Mouse (Mus musculus): ENCODE data around the gene Rhot2. TPM values are rescaled to one million over a fixed set of nuclear protein-coding genes. Genes with fewer than 3 reads are reported as not detected.

Gene Rhot2
- total and polyA plus RNA-seq, 3 experiments: 16.2 to 33.8 (median 17.3) TPM

DNA sequence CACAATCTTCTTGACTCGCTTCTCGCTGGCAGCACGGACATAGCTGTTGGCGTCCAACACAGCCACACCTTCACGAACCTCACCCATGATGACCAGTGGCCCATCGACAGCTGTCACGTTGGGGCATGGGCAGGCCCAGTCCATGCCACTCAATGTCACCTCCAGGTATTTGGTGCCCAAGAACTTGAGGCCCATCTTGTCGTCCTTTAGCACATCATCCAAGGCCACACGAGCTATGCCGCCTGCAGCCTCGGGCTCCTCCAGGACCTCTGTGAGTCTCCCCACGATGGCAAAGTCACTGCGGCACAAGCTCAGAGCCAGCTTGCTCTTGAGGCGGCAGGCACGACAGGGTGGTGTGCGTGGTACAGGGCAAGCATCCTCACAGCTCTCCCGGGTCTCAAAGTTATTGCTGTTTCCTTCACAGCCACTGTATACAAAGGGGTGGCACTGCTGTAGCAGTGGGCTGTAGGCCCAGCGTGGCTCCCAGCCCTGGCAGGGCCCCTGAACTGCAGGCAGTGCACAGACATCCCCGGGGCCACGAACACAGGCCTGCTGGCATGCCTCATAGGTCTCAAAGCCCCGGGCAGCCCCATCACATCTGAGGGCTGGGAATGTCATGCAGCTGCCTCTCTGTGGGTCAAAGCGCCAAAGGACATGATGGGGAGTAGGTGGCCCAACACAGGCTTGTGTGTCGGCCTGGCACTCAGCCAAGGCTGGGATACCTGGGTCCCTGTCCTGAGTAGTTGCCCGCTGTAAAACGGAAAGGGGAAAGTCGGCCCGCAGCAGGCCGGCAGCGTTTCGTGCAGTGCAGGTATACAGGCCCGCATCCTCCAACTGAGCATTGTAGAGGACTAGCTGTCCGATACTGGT lies 33.3 kb upstream of the Rhot2 start:
- H3K9me3 ChIP-seq (replicated peaks; ENCODE audit: low read length): no peaks in the 10 kb centered on the region
- dilution Hi-C loops (cut with MboI; ENCODE audit: extremely low pct_ligation_motif_present, extremely low pct_unique_long_range_greater_than_20kb, low sequenced_read_pairs) (no loop called here), in situ Hi-C loops (cut with MboI; ENCODE audit: low pct_ligation_motif_present, low pct_unique_long_range_greater_than_20kb, low sequenced_read_pairs) (no loop called here)
- no peak overlapping the region for H3K9ac ChIP-seq (ENCODE audit: insufficient read depth, low read depth)
- TF ChIP-seq ZNF384 (IDR thresholded peaks at IDR 0.05; ENCODE audit: low read depth, low read length): no peak
- DNase-seq (ENCODE audit: extremely low read depth): no peak
- H3K4me2 ChIP-seq (ENCODE audit: insufficient read depth, low read depth, poor library complexity, severe bottlenecking): no peak overlapping the region
- H3K27me3 ChIP-seq (replicated peaks): peaks cover 3% of the 10 kb centered on the region
- peaks cover 40 to 64% of the 10 kb centered on the region in 2 experiments for H3K36me3 ChIP-seq (replicated peaks in 1 of 2; ENCODE audit: control insufficient read depth in 1 of 2, insufficient read depth in 1 of 2, low read length in 1 of 2)
- H3K4me3 ChIP-seq (replicated peaks in 1 of 3; ENCODE audit: low read depth in 2 of 3, low read length in 2 of 3, poor library complexity in 1 of 3): no peak overlapping the region
- peaks cover 6 to 18% of the 10 kb centered on the region in 2 experiments for H3K4me1 ChIP-seq (ENCODE audit: control insufficient read depth in 1 of 2, insufficient read depth in 2 of 2)
- H3K79me2 ChIP-seq (replicated peaks; ENCODE audit: control insufficient read depth, extremely low read depth, insufficient read depth, poor library complexity, severe bottlenecking): no peaks in the 10 kb centered on the region
- H3K27ac ChIP-seq (ENCODE audit: insufficient read depth, low read depth): no peak overlapping the region

DNA sequence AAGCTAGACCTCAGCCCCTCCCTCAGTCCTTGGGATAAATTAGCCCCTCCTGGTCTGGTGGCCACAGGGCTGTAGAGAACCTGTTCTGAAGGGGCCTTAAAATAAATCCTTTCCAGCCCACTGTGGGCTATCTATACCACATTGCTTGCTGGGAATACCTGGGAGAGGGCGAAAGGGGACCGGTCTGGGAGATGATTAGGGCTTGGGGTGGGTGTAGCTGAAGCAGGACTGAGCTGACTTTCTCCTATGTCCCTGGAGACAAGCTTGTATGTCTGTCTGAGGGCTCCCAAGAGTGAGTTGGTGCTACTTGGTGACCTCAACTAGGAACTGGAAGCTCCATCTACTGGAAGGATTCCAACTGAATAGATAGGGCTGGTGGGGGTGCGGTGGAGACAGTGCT lies 32.4 kb upstream of the Rhot2 start:
- peaks cover 31 to 54% of the 10 kb centered on the region in 2 experiments for H3K36me3 ChIP-seq (replicated peaks in 1 of 2; ENCODE audit: control insufficient read depth in 1 of 2, insufficient read depth in 1 of 2, low read length in 1 of 2)
- peaks cover 12% of the 10 kb centered on the region for H3K27me3 ChIP-seq (replicated peaks)
- H3K4me2 ChIP-seq (ENCODE audit: insufficient read depth, low read depth, poor library complexity, severe bottlenecking): no peak overlapping the region; the same call in 1 of the 2 replicates
- in situ Hi-C loops (cut with MboI; ENCODE audit: low pct_ligation_motif_present, low pct_unique_long_range_greater_than_20kb, low sequenced_read_pairs): no loop called here
- no peak overlapping the region for H3K9ac ChIP-seq (ENCODE audit: insufficient read depth, low read depth)
- H3K9me3 ChIP-seq (replicated peaks; ENCODE audit: low read length): no peaks in the 10 kb centered on the region
- H3K4me1 ChIP-seq (ENCODE audit: control insufficient read depth in 1 of 2, insufficient read depth in 2 of 2): peaks cover 6 to 18% of the 10 kb centered on the region in 2 experiments
- DNase-seq (ENCODE audit: extremely low read depth): no peak
- dilution Hi-C loops (cut with MboI; ENCODE audit: extremely low pct_ligation_motif_present, extremely low pct_unique_long_range_greater_than_20kb, low sequenced_read_pairs): no loop called here
- H3K4me3 ChIP-seq (replicated peaks in 1 of 3; ENCODE audit: low read depth in 2 of 3, low read length in 2 of 3, poor library complexity in 1 of 3): no peak overlapping the region
- H3K27ac ChIP-seq (ENCODE audit: insufficient read depth, low read depth): no peak overlapping the region
- no peak for TF ChIP-seq MEF2A (IDR thresholded peaks at IDR 0.05; ENCODE audit: borderline replicate concordance, low read depth, low read length)
- TF ChIP-seq SIN3A (IDR thresholded peaks at IDR 0.05; ENCODE audit: low read length): no peak
- no peak for TF ChIP-seq ELF1 (IDR thresholded peaks at IDR 0.05; ENCODE audit: low read depth, low read length)
- no peak for TF ChIP-seq CTCF (conservative IDR thresholded peaks at IDR 0.05 in 1 of 2, IDR thresholded peaks at IDR 0.05 in 1 of 2; ENCODE audit: low read depth in 2 of 2, low read length in 2 of 2)
- no peak for TF ChIP-seq MAZ (IDR thresholded peaks at IDR 0.05; ENCODE audit: low read depth, low read length)
- H3K79me2 ChIP-seq (replicated peaks; ENCODE audit: control insufficient read depth, extremely low read depth, insufficient read depth, poor library complexity, severe bottlenecking): no peaks in the 10 kb centered on the region

DNA sequence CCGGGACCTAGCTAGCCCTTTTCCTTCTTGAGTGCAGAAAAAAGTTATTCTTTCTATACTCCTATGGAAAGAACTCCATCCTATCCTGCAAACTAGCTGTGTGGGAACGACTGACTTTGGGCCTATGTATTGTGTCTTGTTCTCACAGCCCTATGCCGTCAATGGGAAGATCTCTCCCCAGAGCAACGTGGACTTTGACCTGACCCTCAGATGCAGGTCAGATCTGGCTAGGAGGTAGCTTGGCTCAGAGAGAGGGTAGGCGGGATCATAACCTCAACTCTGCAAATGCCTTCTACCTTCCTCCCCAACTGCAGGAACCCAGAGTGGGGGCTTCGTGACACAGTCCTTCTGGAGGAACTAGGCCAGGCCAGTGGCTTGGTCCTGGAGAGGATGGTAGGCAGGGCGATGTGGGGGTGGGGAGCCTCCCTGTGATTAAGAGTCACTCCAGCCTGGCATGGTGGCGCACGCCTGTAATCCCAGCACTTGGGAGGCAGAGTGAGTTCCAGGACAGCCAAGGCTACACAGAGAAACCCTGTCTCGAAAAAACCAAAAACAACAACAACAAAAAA lies 31.8 kb upstream of the Rhot2 start:
- DNase-seq (ENCODE audit: extremely low read depth): no peak
- in situ Hi-C loops (cut with MboI; ENCODE audit: low pct_ligation_motif_present, low pct_unique_long_range_greater_than_20kb, low sequenced_read_pairs): no loop called here

More for the DNA sequence above, 31.8 kb upstream of the Rhot2 start:
- no peaks in the 10 kb centered on the region for H3K79me2 ChIP-seq (replicated peaks; ENCODE audit: control insufficient read depth, extremely low read depth, insufficient read depth, poor library complexity, severe bottlenecking)
- H3K9me3 ChIP-seq (replicated peaks; ENCODE audit: low read length): no peaks in the 10 kb centered on the region
- TF ChIP-seq POLR2AphosphoS2 (IDR thresholded peaks at IDR 0.05; ENCODE audit: low read depth, low read length) (no peak), ELF1 (IDR thresholded peaks at IDR 0.05; ENCODE audit: low read depth, low read length) (no peak), ETS1 (conservative IDR thresholded peaks at IDR 0.05; ENCODE audit: low read depth, low read length) (no peak), GABPA (IDR thresholded peaks at IDR 0.05; ENCODE audit: insufficient replicate concordance, low read depth, low read length) (no peak)
- H3K4me3 ChIP-seq (replicated peaks in 1 of 3; ENCODE audit: low read depth in 2 of 3, low read length in 2 of 3, poor library complexity in 1 of 3): peak overlapping the region; percentile 22 to 93 (median 63)
- peaks cover 25 to 48% of the 10 kb centered on the region in 2 experiments for H3K36me3 ChIP-seq (replicated peaks in 1 of 2; ENCODE audit: control insufficient read depth in 1 of 2, insufficient read depth in 1 of 2, low read length in 1 of 2)
- H3K27ac ChIP-seq (ENCODE audit: insufficient read depth, low read depth): no peak overlapping the region
- H3K27me3 ChIP-seq (replicated peaks): peaks cover 15% of the 10 kb centered on the region
- dilution Hi-C loops (cut with MboI; ENCODE audit: extremely low pct_ligation_motif_present, extremely low pct_unique_long_range_greater_than_20kb, low sequenced_read_pairs): no loop called here
- H3K9ac ChIP-seq (ENCODE audit: insufficient read depth, low read depth): peak overlapping the region; percentile 63
- H3K4me2 ChIP-seq (ENCODE audit: insufficient read depth, low read depth, poor library complexity, severe bottlenecking): peak overlapping the region; percentile 39
- peaks cover 6 to 18% of the 10 kb centered on the region in 2 experiments for H3K4me1 ChIP-seq (ENCODE audit: control insufficient read depth in 1 of 2, insufficient read depth in 2 of 2)
